Mouse (Mus musculus): ENCODE data around the gene Cpxm2.

The Cpxm2 gene

GRCm38 (mm10) chr7:132145227-132145800 is 9.2 kb downstream of the Cpxm2 start:
- DNase-seq (ENCODE audit: low spot score), result no peak

- DNase-seq (ENCODE audit: low spot score), result no peak
These were observed 25.9 kb downstream of the Cpxm2 start for GRCm38 (mm10) chr7:132128687-132129086.

GRCm38 (mm10) chr7:132124948-132125347 is 29.6 kb downstream of the Cpxm2 start:
- DNase-seq (ENCODE audit: low spot score), result no peak

GRCm38 (mm10) chr7:132123211-132123610 is 31.3 kb downstream of the Cpxm2 start:
- DNase-seq (ENCODE audit: low spot score), result no peak

- DNase-seq (ENCODE audit: low spot score), result no peak
These were observed 34.7 kb downstream of the Cpxm2 start for GRCm38 (mm10) chr7:132119817-132120216.

- DNase-seq (ENCODE audit: low spot score), result no peak
These were observed 42.8 kb downstream of the Cpxm2 start for GRCm38 (mm10) chr7:132111770-132112169.

- no peak for DNase-seq (ENCODE audit: low spot score)
These were observed 44.2 kb downstream of the Cpxm2 start for GRCm38 (mm10) chr7:132110308-132110707.

GRCm38 (mm10) chr7:132106891-132107290 is 47.6 kb downstream of the Cpxm2 start:
- DNase-seq (ENCODE audit: low spot score), result no peak

- DNase-seq (ENCODE audit: low spot score), result no peak
These were observed 49.2 kb downstream of the Cpxm2 start for GRCm38 (mm10) chr7:132105326-132105725.

GRCm38 (mm10) chr7:132098441-132098840 is 56.1 kb downstream of the Cpxm2 start:
- peak; percentile 16 for DNase-seq (ENCODE audit: low spot score)

GRCm38 (mm10) chr7:132094666-132095065 is 59.9 kb downstream of the Cpxm2 start:
- DNase-seq (ENCODE audit: low spot score), result no peak

- no peak for DNase-seq (ENCODE audit: low spot score)
These were observed 63.0 kb downstream of the Cpxm2 start for GRCm38 (mm10) chr7:132091551-132091950.

GRCm38 (mm10) chr7:132088606-132089005 is 65.9 kb downstream of the Cpxm2 start:
- no peak for DNase-seq (ENCODE audit: low spot score)

- DNase-seq (ENCODE audit: low spot score), result no peak
These were observed 66.4 kb downstream of the Cpxm2 start for GRCm38 (mm10) chr7:132088181-132088580.

GRCm38 (mm10) chr7:132075825-132076224 is 78.7 kb downstream of the Cpxm2 start:
- no peak for DNase-seq (ENCODE audit: low spot score)

GRCm38 (mm10) chr7:132074503-132074902 is 80.0 kb downstream of the Cpxm2 start:
- DNase-seq (ENCODE audit: low spot score), result no peak

- no peak for DNase-seq (ENCODE audit: low spot score)
These were observed 83.5 kb downstream of the Cpxm2 start for GRCm38 (mm10) chr7:132070877-132071625.

- no peak for DNase-seq (ENCODE audit: low spot score)
These were observed 86.6 kb downstream of the Cpxm2 start for GRCm38 (mm10) chr7:132067951-132068350.

GRCm38 (mm10) chr7:132067511-132067910 is 87.0 kb downstream of the Cpxm2 start:
- DNase-seq (ENCODE audit: low spot score), result no peak

- peak; percentile 22 for DNase-seq (ENCODE audit: low spot score)
These were observed 94.4 kb downstream of the Cpxm2 start for GRCm38 (mm10) chr7:132060116-132060515.

- no peak for DNase-seq (ENCODE audit: low spot score)
These were observed 98.0 kb downstream of the Cpxm2 start for GRCm38 (mm10) chr7:132056565-132056964.

- DNase-seq (ENCODE audit: low spot score), result no peak
These were observed 107.9 kb downstream of the Cpxm2 start for GRCm38 (mm10) chr7:132046662-132047061.

- no peak for DNase-seq (ENCODE audit: low spot score)
These were observed 122.5 kb downstream of the Cpxm2 start for GRCm38 (mm10) chr7:132031940-132032531.
